Mouse (Mus musculus) liver, adult 2 months (tissue): ENCODE results near the gene Msh5.

ENCODE experiments used
- CTCF ChIP-seq: fragments of 200-500 bp; IDR thresholded peaks from 2 replicates; pipeline ENCODE4 v1.5.1; 2011; ENCODE audit warnings: low read depth, low read length, control low read depth
- POLR2A ChIP-seq: fragments of 200-500 bp; IDR thresholded peaks from 2 replicates; pipeline ENCODE4 v1.6.1; 2011; ENCODE audit warnings: low read length, control low read depth; ENCODE audit not compliant: insufficient read depth; ENCODE audit errors: extremely low read depth

GRCm38 (mm10) chr17:35048149-35048931 is 1.8 kb upstream of the Msh5 start:
- TF ChIP-seq CTCF: no peak
- no peak for TF ChIP-seq POLR2A
